Mouse (Mus musculus) small intestine, adult 2 months (tissue): ENCODE measurements around the gene Kif2a.

ENCODE experiments used
- CTCF ChIP-seq: fragments of 200-500 bp; IDR thresholded peaks from 2 replicates; pipeline ENCODE4 v1.5.1; 2012; ENCODE audit warnings: low read depth, mild to moderate bottlenecking, control low read depth, inconsistent platforms, low read length, moderate library complexity, mixed read lengths; ENCODE audit not compliant: insufficient replicate concordance, insufficient read length; ENCODE audit errors: extremely low read depth
- POLR2A ChIP-seq: fragments of 200-500 bp; IDR thresholded peaks from 2 replicates; pipeline ENCODE4 v1.6.1; 2012; ENCODE audit warnings: low read depth, mild to moderate bottlenecking, control low read depth, inconsistent platforms, low read length, moderate library complexity

GRCm38 (mm10) chr13:107060098-107060497 is 38.2 kb upstream of the Kif2a start:
- TF ChIP-seq POLR2A: no peak
- TF ChIP-seq CTCF: no peak
